Mouse (Mus musculus): ENCODE data around the gene Fmo4.

The Fmo4 gene

DNA sequence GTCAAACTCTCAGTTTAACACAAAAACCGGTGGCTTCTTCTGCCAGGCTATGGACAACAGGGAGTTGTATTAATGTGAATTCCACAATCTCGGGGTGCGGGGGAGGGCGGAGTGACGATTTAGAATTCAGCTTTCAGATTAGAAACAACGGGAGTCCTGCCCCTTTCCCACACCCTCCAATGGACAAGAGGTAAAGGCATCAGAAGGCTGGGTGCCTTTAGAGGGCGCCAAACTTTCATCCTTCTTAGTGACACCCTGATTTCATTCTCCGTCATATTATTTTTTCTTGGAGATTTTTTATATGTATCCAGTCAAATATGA is at the start of gene Fmo4:
Fmo4 (minus strand) TSS at position 137 of the 321 bp plus-strand sequence.
- Histone ChIP-seq H3K36me3 (ENCODE audit: insufficient read depth, low read length) (no peaks in the 10 kb centered on the region), H3K27me3 (ENCODE audit: insufficient read depth, low read length) (no peaks in the 10 kb centered on the region), H3K9me3 (ENCODE audit: low read length) (no peaks in the 10 kb centered on the region), H3K4me3 (replicated peaks; ENCODE audit: low read length) (no peak within 1 kb of the TSS), H3K4me1 (replicated peaks; ENCODE audit: low read depth, low read length) (no peaks in the 10 kb centered on the region; the same call in 1 of the 2 replicates)
- TF ChIP-seq POU5F1 (IDR thresholded peaks at IDR 0.05; ENCODE audit: borderline replicate concordance, low read length) (no peak), NANOG (IDR thresholded peaks at IDR 0.05; ENCODE audit: borderline replicate concordance, low read length) (no peak), CTCF (conservative IDR thresholded peaks at IDR 0.05; ENCODE audit: low read length) (peak; percentile 25; the same call in 1 of the 2 replicates)

DNA sequence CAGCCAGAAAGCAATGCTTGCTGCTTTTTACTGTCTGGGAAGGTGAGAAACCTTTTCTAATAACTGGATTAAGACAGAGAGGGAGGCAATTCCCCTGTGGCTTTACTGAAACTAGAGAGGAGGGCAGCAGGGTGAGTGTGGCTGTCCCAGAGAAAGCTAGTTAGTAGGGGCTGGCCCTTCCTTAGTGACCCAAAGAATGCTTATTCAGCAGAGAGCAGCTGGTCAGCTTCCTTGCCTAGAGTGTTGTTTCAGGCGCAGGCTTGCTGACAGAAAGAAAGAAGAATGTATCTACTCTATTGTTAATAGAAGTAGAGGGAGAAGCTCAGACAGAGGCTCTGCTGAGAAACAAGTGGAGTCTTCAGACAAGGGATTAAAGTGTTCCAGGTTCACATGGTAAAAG is 48.6 kb upstream of the Fmo4 start:
- TF ChIP-seq CTCF (conservative IDR thresholded peaks at IDR 0.05; ENCODE audit: low read length) (no peak), POU5F1 (IDR thresholded peaks at IDR 0.05; ENCODE audit: borderline replicate concordance, low read length) (no peak), NANOG (IDR thresholded peaks at IDR 0.05; ENCODE audit: borderline replicate concordance, low read length) (no peak)
- H3K4me3 ChIP-seq (replicated peaks; ENCODE audit: low read length), result no peak overlapping the region
- peaks cover 9% of the 10 kb centered on the region for H3K4me1 ChIP-seq (replicated peaks; ENCODE audit: low read depth, low read length)
- H3K9me3 ChIP-seq (ENCODE audit: low read length), result no peaks in the 10 kb centered on the region
- H3K27me3 ChIP-seq (ENCODE audit: insufficient read depth, low read length), result peaks cover 3% of the 10 kb centered on the region; the same call in 1 of the 2 replicates
- no peaks in the 10 kb centered on the region for H3K36me3 ChIP-seq (ENCODE audit: insufficient read depth, low read length)

DNA sequence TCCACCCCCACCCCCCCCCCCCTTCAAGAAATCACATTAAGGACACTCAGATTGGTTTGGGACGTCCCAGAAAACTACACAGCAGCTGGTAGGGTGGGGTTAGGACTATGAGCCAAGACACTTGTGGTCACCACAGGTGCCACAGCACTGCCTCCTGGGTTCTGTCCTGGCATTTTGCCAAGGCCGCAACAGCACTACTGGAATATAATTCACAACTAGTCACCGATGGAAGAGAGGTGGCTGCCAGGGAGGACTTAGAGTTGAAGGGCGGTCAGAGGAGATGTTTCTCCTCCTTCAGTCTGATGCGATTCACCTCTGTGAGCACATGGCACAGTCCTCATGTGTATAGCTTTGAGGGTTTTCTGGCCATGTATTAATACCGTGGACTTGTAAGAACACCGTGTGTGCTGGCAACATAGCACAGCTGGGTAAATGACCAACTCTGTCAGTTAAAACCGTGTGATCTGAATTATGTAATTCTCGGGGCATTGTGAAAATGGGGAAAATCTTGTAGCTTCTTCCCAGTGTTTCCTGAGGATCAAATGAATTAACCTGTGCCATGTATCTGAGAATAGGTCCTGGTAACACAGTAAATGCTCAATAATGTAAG is 46.3 kb upstream of the Fmo4 start:
- H3K9me3 ChIP-seq (ENCODE audit: low read length), result no peaks in the 10 kb centered on the region
- no peak overlapping the region for H3K4me3 ChIP-seq (replicated peaks; ENCODE audit: low read length)
- TF ChIP-seq NANOG (IDR thresholded peaks at IDR 0.05; ENCODE audit: borderline replicate concordance, low read length) (no peak), POU5F1 (IDR thresholded peaks at IDR 0.05; ENCODE audit: borderline replicate concordance, low read length) (no peak), CTCF (conservative IDR thresholded peaks at IDR 0.05; ENCODE audit: low read length) (no peak)
- peaks cover 11% of the 10 kb centered on the region; the same call in 1 of the 2 replicates for H3K27me3 ChIP-seq (ENCODE audit: insufficient read depth, low read length)
- peaks cover 9% of the 10 kb centered on the region for H3K4me1 ChIP-seq (replicated peaks; ENCODE audit: low read depth, low read length)
- H3K36me3 ChIP-seq (ENCODE audit: insufficient read depth, low read length), result no peaks in the 10 kb centered on the region

DNA sequence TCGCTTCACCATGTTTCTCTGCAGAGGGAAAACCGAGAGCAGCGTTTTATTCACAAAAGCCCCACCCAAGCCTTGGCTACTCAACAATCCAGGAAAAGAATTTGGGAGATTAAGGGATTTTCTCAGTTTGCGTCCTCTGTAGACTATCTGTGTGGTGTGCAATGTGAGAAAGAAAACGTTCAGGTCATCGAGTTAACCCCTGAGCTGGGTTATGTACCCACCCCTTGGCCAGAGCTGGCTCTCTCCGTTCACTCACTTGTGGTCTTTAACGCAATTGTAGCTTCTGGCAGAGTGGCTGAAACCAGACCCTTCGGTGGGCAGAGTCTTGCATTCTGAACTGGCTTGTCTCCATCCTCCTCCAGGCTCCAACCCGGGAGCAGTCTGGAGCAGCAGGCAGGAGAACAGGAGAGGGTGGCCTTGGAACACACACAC is 45.8 kb upstream of the Fmo4 start:
- H3K4me1 ChIP-seq (replicated peaks; ENCODE audit: low read depth, low read length), result peaks cover 9% of the 10 kb centered on the region
- no peak overlapping the region for H3K4me3 ChIP-seq (replicated peaks; ENCODE audit: low read length)
- no peaks in the 10 kb centered on the region for H3K36me3 ChIP-seq (ENCODE audit: insufficient read depth, low read length)
- TF ChIP-seq CTCF (conservative IDR thresholded peaks at IDR 0.05; ENCODE audit: low read length) (no peak), POU5F1 (IDR thresholded peaks at IDR 0.05; ENCODE audit: borderline replicate concordance, low read length) (no peak), NANOG (IDR thresholded peaks at IDR 0.05; ENCODE audit: borderline replicate concordance, low read length) (no peak)
- H3K27me3 ChIP-seq (ENCODE audit: insufficient read depth, low read length), result peaks cover 11% of the 10 kb centered on the region; the same call in 1 of the 2 replicates
- H3K9me3 ChIP-seq (ENCODE audit: low read length), result no peaks in the 10 kb centered on the region

DNA sequence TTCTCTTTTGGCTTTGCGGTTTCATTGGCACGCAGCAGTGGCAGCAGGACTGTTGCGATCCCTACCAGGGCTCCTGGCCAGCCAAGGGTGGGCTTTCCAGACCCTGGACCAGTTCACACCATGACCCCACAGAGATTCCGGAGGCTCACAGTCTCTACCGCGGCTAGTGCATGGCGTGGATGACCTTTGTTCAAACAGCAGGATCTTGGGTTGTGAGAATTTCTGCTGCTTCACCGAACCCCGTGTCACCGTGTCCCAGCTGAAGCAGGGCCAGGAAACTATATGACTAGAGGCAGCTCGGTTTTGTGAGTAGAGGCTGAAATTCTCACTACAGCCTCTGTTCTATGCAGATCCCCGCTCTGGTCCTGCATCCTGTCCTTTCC is 45.0 kb upstream of the Fmo4 start:
- Histone ChIP-seq H3K27me3 (ENCODE audit: insufficient read depth, low read length) (peaks cover 11% of the 10 kb centered on the region; the same call in 1 of the 2 replicates), H3K9me3 (ENCODE audit: low read length) (0 out of 2 replicates have a peak, but pooled peaks cover 3% of the 10 kb centered on the region), H3K4me3 (replicated peaks; ENCODE audit: low read length) (no peak overlapping the region), H3K36me3 (ENCODE audit: insufficient read depth, low read length) (no peaks in the 10 kb centered on the region), H3K4me1 (replicated peaks; ENCODE audit: low read depth, low read length) (peaks cover 9% of the 10 kb centered on the region)
- TF ChIP-seq CTCF (conservative IDR thresholded peaks at IDR 0.05; ENCODE audit: low read length), result no peak
- no peak for TF ChIP-seq POU5F1 (IDR thresholded peaks at IDR 0.05; ENCODE audit: borderline replicate concordance, low read length)
- no peak for TF ChIP-seq NANOG (IDR thresholded peaks at IDR 0.05; ENCODE audit: borderline replicate concordance, low read length)

DNA sequence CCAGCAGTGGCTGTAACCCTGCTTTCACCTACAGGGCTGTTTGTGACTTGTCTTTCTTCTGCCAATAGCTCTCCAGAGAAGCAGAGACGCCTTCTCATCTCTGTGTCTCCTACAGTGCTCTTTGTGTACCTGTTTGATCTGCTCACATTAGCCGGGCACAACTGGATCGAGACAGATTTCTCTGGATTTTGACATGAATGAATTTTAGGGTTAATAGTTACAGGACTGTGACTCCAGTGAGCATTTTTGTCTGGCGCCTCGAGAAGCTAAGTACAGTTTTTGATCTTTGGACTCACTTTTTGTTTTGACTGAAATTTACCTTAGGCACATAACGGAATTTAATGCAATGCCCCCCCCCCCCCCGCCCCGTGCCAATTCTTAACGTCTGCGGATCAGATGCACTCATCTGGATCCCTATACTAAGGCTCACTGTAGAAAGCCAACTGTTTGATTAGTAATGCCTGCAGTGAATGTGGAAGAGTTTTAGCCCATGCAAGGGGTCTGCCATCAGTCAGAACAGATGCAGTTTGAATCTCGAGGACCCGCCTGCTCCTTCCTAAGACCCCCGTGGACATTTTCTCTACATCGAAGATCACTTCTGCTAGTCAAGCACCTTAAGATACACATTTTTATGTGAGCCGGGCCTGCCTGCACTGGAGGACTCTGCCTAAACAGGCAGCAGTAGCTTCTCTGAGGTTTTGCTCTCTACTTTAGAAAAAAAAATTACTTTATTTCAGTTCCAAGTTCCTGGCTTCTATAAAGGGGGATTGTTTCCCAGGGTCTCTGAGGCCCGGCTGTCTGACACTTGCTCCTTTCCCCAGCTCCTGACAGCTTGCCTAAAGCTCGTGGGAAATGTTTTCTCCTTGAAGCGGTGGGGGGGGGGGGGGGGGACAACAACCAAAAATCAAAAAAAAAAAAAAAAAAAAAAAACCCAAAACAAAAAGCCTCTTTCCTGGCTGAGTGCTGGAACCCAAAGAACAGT is 44.3 kb upstream of the Fmo4 start:
- Histone ChIP-seq H3K9me3 (ENCODE audit: low read length) (0 out of 2 replicates have a peak, but pooled peaks cover 5% of the 10 kb centered on the region), H3K4me3 (replicated peaks; ENCODE audit: low read length) (no peak overlapping the region), H3K4me1 (replicated peaks; ENCODE audit: low read depth, low read length) (peaks cover 9% of the 10 kb centered on the region), H3K36me3 (ENCODE audit: insufficient read depth, low read length) (no peaks in the 10 kb centered on the region), H3K27me3 (ENCODE audit: insufficient read depth, low read length) (peaks cover 11% of the 10 kb centered on the region; the same call in 1 of the 2 replicates)
- no peak for TF ChIP-seq CTCF (conservative IDR thresholded peaks at IDR 0.05; ENCODE audit: low read length)
- TF ChIP-seq NANOG (IDR thresholded peaks at IDR 0.05; ENCODE audit: borderline replicate concordance, low read length), result no peak
- no peak for TF ChIP-seq POU5F1 (IDR thresholded peaks at IDR 0.05; ENCODE audit: borderline replicate concordance, low read length)

DNA sequence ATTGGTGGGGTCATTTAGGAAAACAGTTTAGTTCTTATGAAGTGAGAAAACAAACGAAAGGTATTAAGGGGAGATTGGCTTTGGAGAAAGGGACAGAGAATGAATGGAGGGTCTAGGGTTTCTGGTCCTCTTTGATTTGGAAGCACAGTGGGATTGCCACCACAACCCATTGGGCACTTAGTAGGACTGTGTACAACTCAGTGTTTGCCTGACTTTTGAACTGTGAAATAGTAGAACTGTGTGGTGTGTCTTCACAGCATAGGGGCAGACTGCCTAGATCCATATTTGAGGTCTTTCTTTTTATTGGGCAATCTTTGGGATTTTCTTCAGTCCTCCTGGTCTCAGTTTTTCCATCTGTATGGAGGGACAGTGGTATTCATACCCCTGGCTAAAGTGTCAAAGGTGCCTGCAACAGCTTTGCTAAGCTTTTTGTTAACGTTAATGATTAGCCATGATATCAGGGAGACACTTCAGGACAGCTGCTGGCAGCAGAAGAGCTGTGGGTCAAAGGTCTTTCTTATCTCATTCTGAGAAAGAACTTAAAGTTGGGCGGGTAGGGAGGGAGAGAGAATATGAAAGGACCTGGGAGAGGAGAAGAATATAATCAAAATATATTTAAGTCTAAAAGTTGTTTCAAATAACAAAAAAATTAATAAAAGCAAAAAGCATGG is 40.2 kb upstream of the Fmo4 start:
- Histone ChIP-seq H3K36me3 (ENCODE audit: insufficient read depth, low read length) (no peaks in the 10 kb centered on the region), H3K4me1 (replicated peaks; ENCODE audit: low read depth, low read length) (peaks cover 3% of the 10 kb centered on the region; the same call in 1 of the 2 replicates), H3K27me3 (ENCODE audit: insufficient read depth, low read length) (peaks cover 11% of the 10 kb centered on the region; the same call in 1 of the 2 replicates), H3K9me3 (ENCODE audit: low read length) (0 out of 2 replicates have a peak, but pooled peaks cover 5% of the 10 kb centered on the region), H3K4me3 (replicated peaks; ENCODE audit: low read length) (no peak overlapping the region)
- TF ChIP-seq NANOG (IDR thresholded peaks at IDR 0.05; ENCODE audit: borderline replicate concordance, low read length), result no peak
- TF ChIP-seq CTCF (conservative IDR thresholded peaks at IDR 0.05; ENCODE audit: low read length), result no peak
- TF ChIP-seq POU5F1 (IDR thresholded peaks at IDR 0.05; ENCODE audit: borderline replicate concordance, low read length), result no peak

DNA sequence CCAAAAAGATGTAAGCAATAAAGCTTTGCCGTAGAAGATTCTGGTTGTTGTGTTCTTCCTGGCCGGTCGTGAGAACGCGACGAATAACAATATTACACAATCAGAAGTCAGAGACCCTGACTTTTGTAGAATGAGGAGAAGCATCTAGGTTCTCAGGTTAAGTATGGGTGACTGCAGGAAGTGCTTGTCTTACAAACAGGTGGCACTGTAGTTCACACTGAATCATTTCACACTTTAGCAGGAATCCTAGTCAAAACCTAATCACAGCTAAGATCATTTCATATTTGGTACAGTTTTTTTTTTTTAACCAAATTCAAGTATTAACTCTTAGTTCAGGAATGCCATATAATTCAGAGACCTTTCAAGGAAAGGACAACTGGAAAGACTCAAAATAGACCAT is 33.8 kb upstream of the Fmo4 start:
- no peaks in the 10 kb centered on the region for H3K27me3 ChIP-seq (ENCODE audit: insufficient read depth, low read length)
- H3K9me3 ChIP-seq (ENCODE audit: low read length), result no peaks in the 10 kb centered on the region
- no peaks in the 10 kb centered on the region for H3K4me1 ChIP-seq (replicated peaks; ENCODE audit: low read depth, low read length)
- no peaks in the 10 kb centered on the region for H3K36me3 ChIP-seq (ENCODE audit: insufficient read depth, low read length)
- no peak overlapping the region for H3K4me3 ChIP-seq (replicated peaks; ENCODE audit: low read length)
- TF ChIP-seq POU5F1 (IDR thresholded peaks at IDR 0.05; ENCODE audit: borderline replicate concordance, low read length), result no peak
- TF ChIP-seq CTCF (conservative IDR thresholded peaks at IDR 0.05; ENCODE audit: low read length), result no peak
- no peak for TF ChIP-seq NANOG (IDR thresholded peaks at IDR 0.05; ENCODE audit: borderline replicate concordance, low read length)

Data from E14TG2a.4 (cell line).